Mouse (Mus musculus): ENCODE data around the gene Depdc1b.

Depdc1b gene

DNA sequence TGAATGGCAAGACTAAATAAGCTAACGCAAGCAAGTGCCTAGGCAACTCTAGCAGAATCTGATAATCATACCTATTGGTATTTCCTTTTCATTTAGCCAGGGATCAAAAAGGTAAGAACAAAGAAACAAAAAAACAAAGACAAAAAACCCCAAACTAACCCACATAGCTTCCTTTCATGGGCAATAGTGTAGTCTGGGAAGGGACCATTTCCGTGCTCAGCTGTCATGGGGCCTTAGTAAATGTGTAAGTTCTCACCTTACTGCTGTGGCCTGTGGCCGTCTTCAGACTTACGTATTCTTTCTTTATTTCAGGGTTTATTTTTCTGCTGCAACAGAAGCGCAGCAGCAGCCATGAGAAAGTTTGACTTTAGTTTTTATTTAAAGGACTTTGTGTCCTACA, 110.2 kb downstream of the Depdc1b start:
- in situ Hi-C loops (cut with MboI; ENCODE audit: unreplicated experiment in 2 of 2), result no loop called here

DNA sequence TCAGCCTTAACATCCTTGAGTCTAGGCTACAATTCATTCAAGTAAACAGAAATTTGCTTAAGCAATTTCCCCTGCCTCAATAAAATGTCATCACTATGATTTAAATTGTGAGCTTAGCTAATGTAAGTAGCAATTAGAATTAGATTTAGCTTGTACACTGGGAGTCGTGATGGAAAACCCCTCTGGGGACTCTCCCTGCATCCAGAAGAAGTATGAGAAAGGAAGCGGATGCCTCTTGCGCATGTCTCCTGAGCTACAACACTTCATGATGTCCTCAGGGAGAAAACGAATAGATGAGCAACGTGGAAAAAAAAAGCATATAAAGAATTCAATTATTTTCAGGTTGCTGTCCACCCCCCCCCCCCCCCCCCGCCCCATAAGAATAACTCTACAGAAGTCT, 112.7 kb downstream of the Depdc1b start:
- in situ Hi-C loops (cut with MboI; ENCODE audit: unreplicated experiment in 2 of 2), result no loop called here

GRCm38 (mm10) chr13:108429623-108430022, 113.5 kb downstream of the Depdc1b start:
- in situ Hi-C loops (cut with MboI; ENCODE audit: unreplicated experiment in 2 of 2), result no loop called here

- in situ Hi-C loops (cut with MboI; ENCODE audit: unreplicated experiment in 2 of 2), result no loop called here
These were observed 115.6 kb downstream of the Depdc1b start for GRCm38 (mm10) chr13:108431776-108432175.

GRCm38 (mm10) chr13:108435687-108436086, 119.6 kb downstream of the Depdc1b start:
- in situ Hi-C loops (cut with MboI; ENCODE audit: unreplicated experiment in 2 of 2), result no loop called here

DNA sequence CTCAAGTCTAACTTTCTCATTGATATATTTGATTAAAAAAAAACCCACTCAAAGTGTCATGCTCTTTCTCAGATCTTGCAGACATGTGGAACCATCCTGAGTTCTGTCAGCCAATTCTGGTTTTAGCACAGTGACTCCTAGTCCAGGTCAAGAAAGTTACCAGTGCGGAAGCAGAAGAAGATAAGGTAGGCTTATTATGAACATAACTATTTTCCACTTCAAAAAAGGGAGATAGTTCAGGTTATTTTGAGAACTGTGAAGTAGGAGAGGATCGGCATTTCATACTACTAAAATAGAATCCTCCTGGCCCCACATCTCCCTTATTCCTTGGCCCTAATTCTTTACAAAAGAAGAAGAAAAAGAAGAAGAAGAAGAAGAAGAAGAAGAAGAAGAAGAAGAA, 121.3 kb downstream of the Depdc1b start:
- in situ Hi-C loops (cut with MboI; ENCODE audit: unreplicated experiment in 2 of 2), result no loop called here

DNA sequence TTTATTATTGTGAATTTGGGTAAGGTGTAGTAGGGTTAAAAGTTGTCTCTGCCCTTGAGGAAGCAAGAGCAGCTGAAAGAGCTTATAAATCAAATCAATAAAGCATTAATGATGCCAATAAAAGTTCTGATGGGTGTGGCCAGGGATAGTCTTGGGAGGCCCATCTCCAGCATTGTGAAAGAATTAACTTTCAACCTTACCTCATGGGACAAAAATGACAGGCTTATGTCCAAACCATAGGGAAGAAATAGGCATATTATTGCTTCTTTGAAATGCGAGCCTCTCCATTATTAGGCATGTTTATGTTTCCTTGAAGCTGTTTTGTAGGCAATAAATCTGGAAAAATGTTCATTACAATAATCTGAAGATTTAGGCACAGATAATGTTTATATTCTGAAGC, 122.9 kb downstream of the Depdc1b start:
- in situ Hi-C loops (cut with MboI; ENCODE audit: unreplicated experiment in 2 of 2), result no loop called here

DNA sequence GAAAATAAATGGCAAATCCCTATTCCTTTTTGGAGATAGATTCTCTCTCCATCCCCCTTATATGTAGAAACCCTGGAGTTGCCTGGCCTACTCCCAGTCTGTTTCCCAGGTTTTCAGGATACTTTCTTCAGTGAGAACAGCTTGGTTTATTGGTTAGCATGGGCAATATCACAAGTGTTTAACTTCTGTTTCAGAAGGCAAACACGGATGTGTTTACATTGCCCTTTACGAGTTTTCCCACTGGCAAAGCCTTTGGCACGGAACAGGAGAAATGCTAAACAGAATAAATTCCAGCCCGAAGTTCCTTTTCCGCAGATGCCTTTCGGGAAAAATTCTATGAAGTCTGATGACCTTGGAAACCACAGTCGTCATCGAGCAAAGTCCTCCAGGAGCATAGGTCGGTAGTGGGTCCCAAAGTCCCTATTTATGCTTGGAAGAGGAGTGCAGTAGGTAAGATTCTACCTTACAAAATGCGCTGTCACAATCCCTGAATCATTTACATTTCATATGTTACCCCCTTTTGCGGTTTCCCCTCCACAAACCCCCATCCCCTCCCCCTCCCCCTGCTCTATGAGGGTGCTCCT, 132.3 kb downstream of the Depdc1b start:
- in situ Hi-C loops (cut with MboI; ENCODE audit: unreplicated experiment in 2 of 2), result no loop called here

DNA sequence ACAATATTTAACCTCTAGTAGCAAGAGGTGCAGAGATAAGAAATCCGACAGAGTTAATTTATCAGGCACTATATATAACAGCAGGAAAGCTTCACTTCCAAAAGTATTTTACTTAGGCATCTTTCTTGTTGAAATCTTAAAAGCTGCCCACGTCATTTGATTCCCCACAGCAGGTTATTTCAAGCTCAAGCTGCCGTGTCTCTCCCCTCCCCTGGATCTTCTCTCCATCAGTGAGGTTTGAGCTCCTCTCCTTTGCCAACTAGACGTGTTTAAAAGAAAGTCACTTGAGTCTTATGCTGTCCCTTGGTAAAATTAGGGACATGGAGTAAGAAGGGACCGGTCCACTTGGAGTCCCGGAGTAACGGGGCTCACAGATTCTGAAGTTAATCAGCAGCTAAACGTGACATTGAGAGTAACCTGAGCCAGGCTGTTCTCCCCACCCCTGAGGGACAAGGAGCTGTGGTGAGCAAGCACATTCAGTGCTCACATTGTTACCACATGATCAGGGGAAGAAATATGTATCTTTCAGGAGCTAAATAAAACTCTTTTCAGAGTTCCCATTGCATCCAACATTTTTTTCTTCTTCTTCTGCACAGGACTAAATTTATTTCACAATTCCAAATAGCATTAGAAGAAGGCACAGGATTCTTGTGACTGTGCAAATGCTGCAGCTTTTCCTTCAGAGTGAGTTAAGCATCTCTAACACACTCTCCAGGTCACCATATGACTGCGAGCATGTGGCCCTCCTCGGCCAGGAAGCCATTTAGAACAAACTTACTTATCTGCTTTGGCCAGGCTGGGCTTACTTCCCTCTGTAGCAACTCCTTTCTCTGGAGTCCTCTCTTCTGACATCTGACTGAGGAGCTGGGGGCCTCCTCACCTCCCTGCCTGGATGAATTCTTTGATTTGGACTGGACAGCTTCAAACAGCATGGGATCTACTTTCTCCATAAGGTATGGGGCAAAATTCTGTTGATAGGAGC, 133.3 kb downstream of the Depdc1b start, which contains the start of gene Pde4d:
Gene Pde4d (plus strand): TSS at position 833 of the 982 bp plus-strand sequence.
- in situ Hi-C loops (cut with MboI; ENCODE audit: unreplicated experiment in 2 of 2), result no loop called here

GRCm38 (mm10) chr13:108451122-108451521, 135.0 kb downstream of the Depdc1b start:
- in situ Hi-C loops (cut with MboI; ENCODE audit: unreplicated experiment in 2 of 2), result no loop called here

DNA sequence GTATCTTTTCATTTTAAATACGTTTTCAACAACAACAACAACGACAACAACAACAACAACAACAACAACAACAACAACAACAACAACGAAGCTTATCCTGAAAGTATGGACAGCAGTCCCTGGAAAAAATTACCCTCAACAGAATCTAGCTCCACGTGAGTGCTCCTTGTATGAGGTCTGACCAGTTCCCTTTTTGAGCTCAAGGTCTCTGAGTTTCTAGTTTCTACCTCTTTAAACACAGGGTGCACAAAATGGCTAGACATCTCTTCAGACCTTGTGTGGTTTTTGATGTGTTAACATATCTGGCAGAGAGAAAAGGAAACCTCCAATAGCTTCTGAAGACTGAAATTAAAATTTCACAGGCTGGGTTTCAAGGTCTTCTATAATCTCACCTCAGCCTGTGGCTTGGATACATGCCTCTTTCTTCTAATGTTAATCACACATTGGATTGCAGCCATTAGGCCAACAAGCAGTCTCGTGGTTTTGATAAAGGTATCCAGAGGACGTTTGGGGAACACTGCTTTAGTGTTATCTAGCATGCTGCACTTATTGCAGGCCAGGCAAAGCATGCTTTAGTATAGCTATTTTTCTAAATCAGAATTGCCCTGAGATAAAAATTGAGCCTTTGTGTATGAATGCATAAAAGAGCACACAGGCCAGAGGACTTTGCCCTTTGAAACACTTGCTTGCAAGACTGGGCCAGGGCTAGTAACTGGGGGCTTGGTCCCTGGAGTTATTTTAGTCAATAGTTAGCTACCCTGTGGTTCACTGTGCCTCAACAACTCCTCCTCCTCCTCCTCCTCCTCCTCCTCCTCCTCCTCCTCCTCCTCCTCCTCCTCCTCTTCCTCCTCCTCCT, 137.2 kb downstream of the Depdc1b start:
- in situ Hi-C loops (cut with MboI; ENCODE audit: unreplicated experiment in 2 of 2), result no loop called here

Data from v-Abl transformed pro-B cells (cell line).